Mouse (Mus musculus) embryonic fibroblast, embryonic 13.5 days (primary cell): ENCODE measurements at regions not wholly inside any gene's neighbourhood (a gene's known extent, or its start where the extent isn't known, plus 50 kb on each side); places are given as distances from the start of the nearest gene placed in this dataset.

Experiments used
- H3K27ac ChIP-seq: 2 replicates; pipeline ENCODE4 v1.5.1; 2012; ENCODE audit warnings: low read length, control low read depth, inconsistent platforms; ENCODE audit not compliant: insufficient read depth
- H3K4me1 ChIP-seq: 2 replicates; pipeline ENCODE4 v1.6.1; 2011; ENCODE audit warnings: low read length; ENCODE audit not compliant: control insufficient read depth, insufficient read depth
- H3K4me3 ChIP-seq: 2 replicates; pipeline ENCODE4 v1.5.1; 2011; ENCODE audit warnings: mild to moderate bottlenecking, control low read depth, low read length; ENCODE audit not compliant: insufficient read depth
- CTCF ChIP-seq: IDR thresholded peaks from 2 replicates; pipeline ENCODE4 v1.5.1; 2011; ENCODE audit warnings: mild to moderate bottlenecking, control low read depth, low read length, moderate library complexity, borderline replicate concordance; ENCODE audit not compliant: insufficient read depth
- POLR2A ChIP-seq: IDR thresholded peaks from 2 replicates; pipeline ENCODE4 v1.6.1; 2011; ENCODE audit warnings: low read depth, mild to moderate bottlenecking, control low read depth, low read length, moderate library complexity

GRCm38 (mm10) chr15:54335306-54335705, 450.6 kb downstream of the Gm7489 start:
- Histone ChIP-seq H3K27ac (peak overlapping the region; percentile 92), H3K4me1 (peaks cover 6% of the 10 kb centered on the region), H3K4me3 (no peak overlapping the region)
- no peak for TF ChIP-seq POLR2A
- no peak for TF ChIP-seq CTCF

GRCm38 (mm10) chr15:54353753-54354152, 469.0 kb downstream of the Gm7489 start:
- peaks cover 3% of the 10 kb centered on the region; the same call in 1 of the 2 replicates for H3K4me1 ChIP-seq
- peak overlapping the region; percentile 74 for H3K27ac ChIP-seq
- no peak overlapping the region for H3K4me3 ChIP-seq
- TF ChIP-seq POLR2A (no peak), CTCF (no peak)

- peaks cover 7% of the 10 kb centered on the region for H3K4me1 ChIP-seq
- H3K27ac ChIP-seq, result no peak overlapping the region
- TF ChIP-seq POLR2A (no peak), CTCF (no peak)
- no peak overlapping the region for H3K4me3 ChIP-seq
Measured at GRCm38 (mm10) chr15:54358731-54359130, 474.0 kb downstream of the Gm7489 start.
